Mouse (Mus musculus) E14TG2a.4 (cell line): ENCODE measurements around the gene Lrrfip1.
A peak's percentile ranks its signal among the peaks of the same experiment; 100 is the strongest.

Source experiments
- H3K27me3 ChIP-seq: 2 replicates; pipeline ENCODE4 v1.6.1; 2014; ENCODE audit warnings: low read length, control low read depth; ENCODE audit not compliant: insufficient read depth
- H3K36me3 ChIP-seq: 2 replicates; pipeline ENCODE4 v1.6.1; 2014; ENCODE audit warnings: low read length, control low read depth; ENCODE audit not compliant: insufficient read depth
- H3K4me1 ChIP-seq: replicated peaks from 2 replicates; pipeline ENCODE4 v1.6.1; 2014; ENCODE audit warnings: low read depth, low read length, control low read depth
- H3K4me3 ChIP-seq: replicated peaks from 2 replicates; pipeline ENCODE4 v1.5.1; 2014; ENCODE audit warnings: mild to moderate bottlenecking, low read length
- H3K9me3 ChIP-seq: 2 replicates; pipeline ENCODE4 v1.6.1; 2014; ENCODE audit warnings: low read length, control low read depth
- CTCF ChIP-seq: conservative IDR thresholded peaks from 2 replicates; pipeline ENCODE4 v1.5.1; 2014; ENCODE audit warnings: low read length
- NANOG ChIP-seq: IDR thresholded peaks from 2 replicates; pipeline ENCODE4 v1.6.1; 2014; ENCODE audit warnings: borderline replicate concordance, low read length, mixed read lengths
- POU5F1 ChIP-seq: IDR thresholded peaks from 2 replicates; pipeline ENCODE4 v1.6.1; 2014; ENCODE audit warnings: low read length, borderline replicate concordance

Lrrfip1 gene

GRCm38 (mm10) chr1:91023230-91023629 lies 24.7 kb downstream of the Lrrfip1 start:
- no peak for TF ChIP-seq CTCF
- Histone ChIP-seq H3K4me3 (no peak overlapping the region), H3K36me3 (no peaks in the 10 kb centered on the region), H3K4me1 (no peaks in the 10 kb centered on the region), H3K27me3 (peaks cover 6% of the 10 kb centered on the region), H3K9me3 (no peaks in the 10 kb centered on the region)

GRCm38 (mm10) chr1:91023960-91024359 lies 25.4 kb downstream of the Lrrfip1 start:
- no peaks in the 10 kb centered on the region for H3K36me3 ChIP-seq
- H3K9me3 ChIP-seq = peaks cover 3% of the 10 kb centered on the region; the same call in 1 of the 2 replicates
- no peaks in the 10 kb centered on the region for H3K4me1 ChIP-seq
- no peak overlapping the region for H3K4me3 ChIP-seq
- TF ChIP-seq NANOG (no peak), CTCF (no peak)
- peaks cover 3% of the 10 kb centered on the region for H3K27me3 ChIP-seq

GRCm38 (mm10) chr1:91024464-91024863 lies 25.9 kb downstream of the Lrrfip1 start:
- no peak overlapping the region for H3K4me3 ChIP-seq
- TF ChIP-seq CTCF (no peak), NANOG (peak; percentile 73), POU5F1 (no peak)
- peaks cover 7% of the 10 kb centered on the region for H3K9me3 ChIP-seq
- no peaks in the 10 kb centered on the region for H3K27me3 ChIP-seq
- no peaks in the 10 kb centered on the region for H3K4me1 ChIP-seq
- H3K36me3 ChIP-seq = no peaks in the 10 kb centered on the region

GRCm38 (mm10) chr1:91026945-91027344 lies 28.4 kb downstream of the Lrrfip1 start:
- TF ChIP-seq POU5F1 (no peak), NANOG (no peak), CTCF (no peak)
- Histone ChIP-seq H3K4me1 (no peaks in the 10 kb centered on the region), H3K9me3 (peaks cover 31% of the 10 kb centered on the region), H3K4me3 (no peak overlapping the region), H3K36me3 (peaks cover 7% of the 10 kb centered on the region; the same call in 1 of the 2 replicates), H3K27me3 (no peaks in the 10 kb centered on the region)

GRCm38 (mm10) chr1:91030383-91030782 lies 31.8 kb downstream of the Lrrfip1 start:
- H3K9me3 ChIP-seq = peaks cover 47% of the 10 kb centered on the region
- H3K27me3 ChIP-seq = no peaks in the 10 kb centered on the region

GRCm38 (mm10) chr1:91031547-91031946 lies 33.0 kb downstream of the Lrrfip1 start:
- Histone ChIP-seq H3K36me3 (peaks cover 7% of the 10 kb centered on the region; the same call in 1 of the 2 replicates), H3K9me3 (peaks cover 47% of the 10 kb centered on the region)

More at GRCm38 (mm10) chr1:91030383-91030782, 31.8 kb downstream of the Lrrfip1 start:
- Histone ChIP-seq H3K4me3 (no peak overlapping the region), H3K4me1 (no peaks in the 10 kb centered on the region), H3K36me3 (peaks cover 7% of the 10 kb centered on the region; the same call in 1 of the 2 replicates)
- TF ChIP-seq POU5F1 = no peak
- TF ChIP-seq CTCF = no peak
- TF ChIP-seq NANOG = no peak

GRCm38 (mm10) chr1:91032393-91032971 lies 33.9 kb downstream of the Lrrfip1 start:
- no peak overlapping the region for H3K4me3 ChIP-seq
- H3K9me3 ChIP-seq = peaks cover 47% of the 10 kb centered on the region
- 0 out of 2 replicates have a peak, but pooled peaks cover 4% of the 10 kb centered on the region for H3K27me3 ChIP-seq
- no peaks in the 10 kb centered on the region; the same call in 1 of the 2 replicates for H3K4me1 ChIP-seq
- no peak for TF ChIP-seq NANOG
- TF ChIP-seq CTCF = no peak
- TF ChIP-seq POU5F1 = no peak
- H3K36me3 ChIP-seq = peaks cover 7% of the 10 kb centered on the region; the same call in 1 of the 2 replicates

More at GRCm38 (mm10) chr1:91031547-91031946, 33.0 kb downstream of the Lrrfip1 start:
- TF ChIP-seq CTCF (no peak), NANOG (no peak), POU5F1 (no peak)
- Histone ChIP-seq H3K4me3 (no peak overlapping the region), H3K27me3 (no peaks in the 10 kb centered on the region), H3K4me1 (no peaks in the 10 kb centered on the region)

GRCm38 (mm10) chr1:91034547-91034946 lies 36.0 kb downstream of the Lrrfip1 start:
- TF ChIP-seq NANOG (no peak), CTCF (no peak), POU5F1 (no peak)
- no peak overlapping the region for H3K4me3 ChIP-seq
- H3K4me1 ChIP-seq = peaks cover 13% of the 10 kb centered on the region
- peaks cover 4% of the 10 kb centered on the region; the same call in 1 of the 2 replicates for H3K27me3 ChIP-seq
- peaks cover 39% of the 10 kb centered on the region for H3K9me3 ChIP-seq
- H3K36me3 ChIP-seq = peaks cover 7% of the 10 kb centered on the region; the same call in 1 of the 2 replicates

GRCm38 (mm10) chr1:91035266-91035665 lies 36.7 kb downstream of the Lrrfip1 start:
- peaks cover 32% of the 10 kb centered on the region for H3K9me3 ChIP-seq
- peaks cover 7% of the 10 kb centered on the region; the same call in 1 of the 2 replicates for H3K36me3 ChIP-seq
- TF ChIP-seq CTCF (no peak), NANOG (no peak), POU5F1 (no peak)
- peaks cover 20% of the 10 kb centered on the region for H3K4me1 ChIP-seq
- H3K27me3 ChIP-seq = peaks cover 9% of the 10 kb centered on the region; the same call in 1 of the 2 replicates
- H3K4me3 ChIP-seq = no peak overlapping the region
